Mouse (Mus musculus): Measurements from ENCODE around the gene Sp2. TPM values are rescaled to one million over a fixed set of nuclear protein-coding genes. Genes with fewer than 3 reads are reported as not detected.

Sp2 gene
- total RNA-seq, 2 experiments from 2014 or later: 9.9 to 10.7 TPM

DNA sequence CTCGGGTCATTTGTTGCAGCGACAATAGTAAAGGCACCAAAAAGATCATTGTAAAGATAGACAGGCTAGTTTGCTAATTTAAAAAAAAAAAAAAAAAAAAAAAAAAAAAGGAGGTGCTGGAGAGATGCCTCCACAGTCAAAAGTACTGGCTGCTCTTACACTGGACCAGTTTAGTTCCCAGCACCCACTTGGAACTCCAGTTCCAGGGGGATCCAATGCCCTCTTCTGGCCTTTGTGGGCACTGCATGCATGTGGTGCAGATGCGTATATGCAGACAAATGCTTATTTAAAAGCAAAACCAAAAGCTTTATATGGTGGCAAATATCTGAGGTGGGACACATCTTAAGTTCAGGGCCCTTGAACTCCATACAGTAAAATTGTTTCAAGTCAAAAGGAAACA, 32.0 kb downstream of the Sp2 start:
- intact Hi-C loops (cut with DNase I): no loop called here
- no peak for DNase-seq (ENCODE audit: extremely low spot score in 1 of 2, low spot score in 2 of 2)

GRCm38 (mm10) chr11:96947849-96948248, 34.9 kb downstream of the Sp2 start:
- DNase-seq (ENCODE audit: extremely low spot score in 1 of 2, low spot score in 2 of 2): no peak
- intact Hi-C loops (cut with DNase I): no loop called here

DNA sequence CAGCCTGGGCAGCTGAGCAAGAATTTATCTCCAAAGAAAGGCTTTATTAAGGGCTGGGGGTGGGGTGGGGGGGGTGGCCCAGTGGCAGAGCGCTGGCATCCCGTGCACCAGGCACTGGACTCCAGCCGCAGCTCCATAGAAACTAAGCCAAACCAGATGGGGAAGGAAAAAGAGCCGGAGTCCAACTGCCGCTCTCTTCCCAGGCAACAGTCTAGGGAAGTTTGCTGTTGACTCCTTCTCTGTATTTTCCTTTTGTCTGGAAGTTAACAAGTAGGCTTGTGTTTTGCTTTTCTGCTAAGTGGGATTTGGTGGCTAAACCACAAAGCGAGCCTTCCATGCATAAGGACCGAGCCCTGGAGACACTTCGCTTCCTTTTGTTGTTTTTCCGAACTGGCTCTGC, 36.3 kb downstream of the Sp2 start:
- intact Hi-C loops (cut with DNase I): no loop called here

GRCm38 (mm10) chr11:96944844-96945580, 37.7 kb downstream of the Sp2 start:
- intact Hi-C loops (cut with DNase I): no loop called here
- DNase-seq (ENCODE audit: extremely low spot score in 1 of 2, low spot score in 2 of 2): no peak

More for the DNA sequence above, 36.3 kb downstream of the Sp2 start:
- no peak for DNase-seq (ENCODE audit: extremely low spot score in 1 of 2, low spot score in 2 of 2)

DNA sequence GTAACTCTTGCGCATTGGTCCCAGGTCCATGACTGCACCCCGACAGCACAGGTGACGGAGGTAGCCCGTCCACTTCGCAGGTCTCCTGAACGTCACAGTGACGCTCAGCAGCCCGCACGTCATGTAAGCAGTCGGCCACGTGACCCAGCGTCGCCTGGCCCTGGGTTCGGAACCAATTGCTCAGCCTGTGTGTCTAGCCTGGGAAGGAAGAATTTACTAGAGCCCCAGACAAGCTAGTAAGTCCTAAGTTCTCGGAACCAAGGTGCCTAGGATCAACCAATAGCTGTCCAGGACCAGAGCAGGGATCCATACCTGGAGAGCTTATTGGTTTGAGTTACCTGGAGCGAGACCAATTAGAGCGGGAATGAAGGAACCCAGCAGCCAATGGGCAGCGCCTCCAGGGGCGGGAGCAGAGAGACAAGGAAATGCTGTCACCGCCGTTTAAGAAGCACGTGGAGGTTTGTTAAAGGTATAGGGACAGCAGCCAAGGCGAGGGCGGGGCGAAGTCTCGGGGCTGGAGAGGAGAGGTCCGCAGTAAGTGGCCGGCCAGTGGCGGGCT, 38.9 kb downstream of the Sp2 start, which contains the start of gene Pnpo:
Pnpo (minus strand) TSS at position 241 of the 559 bp plus-strand sequence.
- peak; percentile 93 to 95 for DNase-seq (ENCODE audit: extremely low spot score in 1 of 2, low spot score in 2 of 2)
- intact Hi-C loops (cut with DNase I): no loop called here

- no peak for DNase-seq (ENCODE audit: extremely low spot score in 1 of 2, low spot score in 2 of 2)
- intact Hi-C loops (cut with DNase I): no loop called here
Measured at GRCm38 (mm10) chr11:96941989-96942590, 40.7 kb downstream of the Sp2 start.

DNA sequence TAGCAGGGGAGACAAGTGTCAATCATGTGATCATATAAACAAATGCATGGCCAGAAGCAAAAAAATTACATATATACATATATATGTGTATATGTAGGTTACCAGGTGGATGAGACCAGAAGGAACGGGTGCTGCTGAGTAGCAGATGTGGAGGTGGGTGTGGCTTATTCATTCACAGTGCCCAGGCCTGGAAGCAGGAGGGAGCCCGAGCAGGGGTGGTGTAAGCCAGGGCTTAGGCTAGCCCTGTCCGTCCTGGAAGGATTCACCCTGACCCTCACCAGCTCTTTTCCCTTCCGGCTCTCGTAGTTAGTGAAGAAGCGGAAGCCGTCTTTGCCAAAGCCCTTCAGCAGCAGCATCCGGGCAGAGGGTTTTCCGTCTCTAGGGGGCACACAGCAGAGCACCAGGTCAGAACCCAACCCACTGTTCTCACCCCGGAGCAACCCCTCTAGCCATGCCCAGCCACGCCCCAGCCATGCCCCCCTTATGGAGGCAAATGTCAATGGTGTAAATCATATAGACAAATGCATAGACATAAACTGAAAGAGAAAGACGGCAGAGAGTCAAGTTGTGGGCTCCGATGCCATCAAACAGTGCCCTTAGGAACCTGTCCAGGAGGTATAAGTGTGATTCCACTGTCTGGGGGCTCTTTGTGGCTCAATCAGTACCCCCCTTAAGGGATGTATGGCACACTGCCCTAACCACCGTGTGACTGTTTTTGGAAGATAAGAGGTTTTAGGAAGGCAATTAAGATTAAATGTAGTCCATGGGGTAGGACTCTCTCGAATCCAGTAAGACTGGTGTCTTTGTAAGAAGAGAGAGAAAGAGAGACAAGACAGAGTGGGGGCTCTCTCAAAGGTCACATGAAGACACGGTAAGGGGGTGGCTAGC, 41.9 kb downstream of the Sp2 start:
- intact Hi-C loops (cut with DNase I): no loop called here
- DNase-seq (ENCODE audit: extremely low spot score in 1 of 2, low spot score in 2 of 2): no peak

DNA sequence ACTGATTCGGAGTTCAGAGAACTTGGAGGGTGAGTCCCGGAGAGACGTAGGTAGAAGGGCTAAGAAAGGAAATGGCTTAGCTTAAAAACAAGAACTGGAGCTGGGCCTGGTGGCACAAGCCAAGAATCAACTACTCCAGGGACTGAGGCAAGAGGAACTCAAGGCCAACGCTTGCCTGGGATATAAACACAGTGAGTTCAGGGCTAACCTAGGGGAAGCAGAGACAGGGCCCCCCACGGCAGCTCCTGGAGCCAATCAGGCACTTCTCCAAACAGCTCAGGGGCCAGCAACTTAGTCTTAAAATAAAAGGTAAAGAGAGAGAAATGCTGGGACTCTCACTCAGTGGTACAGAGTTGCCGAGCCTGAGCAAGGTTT, 44.3 kb downstream of the Sp2 start:
- intact Hi-C loops (cut with DNase I): no loop called here
- DNase-seq (ENCODE audit: extremely low spot score in 1 of 2, low spot score in 2 of 2): no peak

DNA sequence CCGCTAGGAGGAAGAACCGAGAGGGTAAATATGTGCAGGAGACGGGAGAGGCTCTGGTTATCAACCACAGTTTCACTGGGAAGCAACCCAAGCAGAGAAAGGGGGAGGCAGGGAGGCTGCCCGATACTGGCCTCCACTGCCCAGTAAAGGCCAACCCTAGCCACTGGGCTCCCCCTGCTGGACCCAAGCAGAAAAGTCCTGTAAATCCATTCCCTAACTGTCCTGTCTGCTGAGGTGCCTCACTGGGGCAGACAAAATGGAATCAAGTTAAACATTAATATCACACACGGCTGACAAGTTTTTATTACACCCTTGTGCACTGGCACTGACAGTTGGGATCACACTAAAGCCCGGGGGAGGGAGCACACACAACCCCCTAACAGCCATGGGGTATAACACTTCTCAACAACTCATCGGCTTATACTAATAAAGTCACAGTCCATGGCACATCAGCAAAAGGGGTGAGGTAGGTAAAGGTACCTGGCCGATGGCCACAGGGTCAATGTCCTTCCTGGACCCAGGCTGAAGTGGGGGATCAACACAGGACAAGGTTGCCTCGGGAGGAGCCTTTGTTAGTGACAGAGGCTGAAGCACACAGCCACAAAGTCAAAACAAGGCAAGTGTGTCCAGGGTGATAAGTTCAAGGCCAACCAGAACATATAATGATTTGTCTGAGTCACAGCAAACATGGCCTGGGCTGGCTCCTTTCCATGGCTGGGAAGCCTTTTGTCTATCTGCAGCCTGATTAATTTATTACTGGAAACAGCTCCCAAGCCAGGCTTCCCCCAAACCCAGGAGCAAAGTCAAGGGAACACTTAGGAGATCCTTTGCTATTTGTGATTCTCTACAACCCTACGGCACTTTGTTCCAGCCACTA, 45.0 kb downstream of the Sp2 start:
- intact Hi-C loops (cut with DNase I): no loop called here
- no peak for DNase-seq (ENCODE audit: extremely low spot score in 1 of 2, low spot score in 2 of 2)

DNA sequence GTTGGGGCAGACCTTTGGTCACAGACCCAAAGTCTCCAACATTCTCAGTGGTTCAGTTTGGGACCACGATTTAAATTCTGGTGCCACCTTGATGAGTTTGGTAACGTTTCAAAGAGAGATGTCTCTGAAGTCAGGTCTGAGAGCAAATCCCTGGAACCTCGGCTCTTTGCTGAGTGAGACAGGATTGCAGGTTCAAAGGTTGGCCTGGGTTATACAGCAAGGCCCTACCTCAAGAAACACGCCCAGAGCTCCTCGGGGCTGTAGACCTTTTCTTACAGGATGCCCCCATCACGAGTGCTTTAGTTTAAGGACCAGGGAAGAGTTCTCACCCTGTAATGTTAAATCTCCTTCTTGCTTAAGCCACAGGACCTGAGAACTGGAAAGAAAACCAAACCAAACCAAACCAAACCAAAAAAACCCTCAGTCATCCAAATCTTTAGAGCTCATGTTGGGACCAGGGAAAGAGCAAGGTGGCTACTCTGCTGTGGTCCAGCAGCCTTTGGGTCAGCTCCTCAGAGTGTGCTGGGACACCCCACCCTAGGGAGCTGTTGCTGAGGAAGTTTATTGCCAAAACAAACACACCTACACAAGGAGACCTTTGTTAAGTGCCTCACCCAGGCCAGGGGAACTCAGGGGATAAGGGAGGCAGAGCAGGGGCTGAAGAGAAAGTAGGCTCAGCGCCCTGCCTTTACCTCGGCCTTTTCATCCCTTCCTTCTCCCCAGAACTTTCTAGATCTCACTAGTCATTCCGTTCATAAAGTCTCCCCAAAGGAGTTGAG, 46.7 kb downstream of the Sp2 start:
- intact Hi-C loops (cut with DNase I): no loop called here
- no peak for DNase-seq (ENCODE audit: extremely low spot score in 1 of 2, low spot score in 2 of 2)

DNA sequence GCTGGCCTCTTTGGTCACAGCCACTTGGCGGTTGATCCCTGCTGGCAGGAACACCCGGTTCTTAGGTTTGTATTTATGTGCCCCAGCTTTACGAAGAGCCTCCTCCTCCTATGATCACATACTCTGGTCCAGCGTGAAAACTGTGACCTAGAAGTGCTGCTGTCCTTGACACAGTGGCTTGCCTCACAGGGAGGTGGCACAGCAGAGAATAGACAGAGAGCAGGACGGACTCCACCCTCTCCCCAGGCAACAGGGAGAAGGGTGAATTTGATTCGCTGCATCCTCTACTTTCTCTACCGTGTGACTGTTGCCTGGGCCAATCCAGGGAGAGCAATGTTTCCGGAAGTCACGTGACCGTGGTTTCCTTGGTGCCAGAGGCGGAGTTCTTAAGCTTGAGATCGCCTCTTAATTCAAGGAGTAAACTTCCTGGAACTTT, 47.8 kb downstream of the Sp2 start:
- DNase-seq (ENCODE audit: extremely low spot score in 1 of 2, low spot score in 2 of 2): peak; percentile 38 to 75
- intact Hi-C loops (cut with DNase I): no loop called here

- intact Hi-C loops (cut with DNase I): no loop called here
Measured at GRCm38 (mm10) chr11:96933562-96934276, 49.0 kb downstream of the Sp2 start.

GRCm38 (mm10) chr11:96931327-96932062, 51.3 kb downstream of the Sp2 start:
- intact Hi-C loops (cut with DNase I): no loop called here
- DNase-seq (ENCODE audit: extremely low spot score in 1 of 2, low spot score in 2 of 2): no peak

More at GRCm38 (mm10) chr11:96933562-96934276, 49.0 kb downstream of the Sp2 start:
- DNase-seq (ENCODE audit: extremely low spot score in 1 of 2, low spot score in 2 of 2): no peak

- intact Hi-C loops (cut with DNase I): no loop called here
- no peak for DNase-seq (ENCODE audit: extremely low spot score in 1 of 2, low spot score in 2 of 2)
Measured at GRCm38 (mm10) chr11:96929766-96930331, 52.9 kb downstream of the Sp2 start.

DNA sequence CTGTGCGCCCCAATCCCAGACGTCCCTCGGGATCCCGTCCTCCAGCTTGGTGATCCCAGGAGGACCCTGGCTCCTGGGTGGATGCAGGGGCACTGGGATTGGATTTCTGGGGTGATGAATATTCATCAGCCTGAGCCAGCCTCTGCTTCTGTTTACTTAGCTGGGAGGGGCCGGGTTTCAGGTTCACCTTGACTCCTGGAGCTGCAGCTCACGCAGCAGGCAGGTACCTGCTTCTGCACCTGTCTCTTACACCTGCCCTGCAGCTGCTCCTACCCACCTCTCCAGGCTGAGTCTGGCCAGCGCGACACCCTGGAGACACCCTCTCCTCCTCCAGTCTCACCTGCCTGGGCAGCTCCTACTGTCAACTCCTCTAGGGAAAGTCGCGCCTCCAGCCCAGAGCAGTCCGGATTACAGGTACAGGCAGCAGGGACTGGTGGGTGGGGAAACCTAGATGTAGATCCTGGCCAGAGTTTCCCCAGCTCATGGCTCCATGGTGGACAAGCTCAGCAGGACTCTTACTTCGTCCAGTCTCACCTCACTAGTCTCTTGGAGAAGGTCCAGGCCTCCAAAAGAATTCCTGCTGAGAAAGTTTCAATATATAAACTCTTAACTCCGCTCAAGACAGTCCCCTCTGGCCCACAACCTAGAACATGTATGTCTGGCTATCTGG, 53.5 kb downstream of the Sp2 start:
- intact Hi-C loops (cut with DNase I): no loop called here
- DNase-seq (ENCODE audit: extremely low spot score in 1 of 2, low spot score in 2 of 2): no peak

DNA sequence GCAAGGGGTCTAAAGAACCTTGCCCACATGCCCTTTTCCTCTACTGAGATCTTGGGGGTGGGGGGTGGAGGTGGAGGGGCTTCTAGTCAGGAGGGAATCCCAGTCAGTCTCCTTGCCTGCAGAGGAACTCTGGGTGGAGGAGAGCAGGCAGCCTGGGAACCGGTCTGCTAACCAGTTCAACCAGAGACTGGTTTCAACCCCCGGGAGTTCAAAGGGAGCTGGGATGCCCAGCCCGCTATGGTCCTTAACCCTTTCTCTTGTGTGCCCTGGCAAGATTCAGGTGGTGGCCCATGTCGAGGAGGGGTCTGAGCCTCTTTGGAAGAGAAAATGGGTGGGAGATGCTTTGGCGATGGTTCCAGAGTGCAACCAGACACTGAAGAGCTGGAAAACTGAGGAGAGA, 54.1 kb downstream of the Sp2 start:
- DNase-seq (ENCODE audit: extremely low spot score in 1 of 2, low spot score in 2 of 2): no peak
- intact Hi-C loops (cut with DNase I): no loop called here

Measured in left cerebral cortex, postnatal 10 days (tissue).